Mouse (Mus musculus): ENCODE data around the gene Olfr819. TPM values are rescaled to one million over a fixed set of nuclear protein-coding genes. Genes with fewer than 3 reads are reported as not detected.
"Not testable (repeated sequence)": the region's sequence is repeated elsewhere in the genome, so short reads cannot be mapped to it uniquely, and the experiment has no call there.

Gene Olfr819
- polyA plus RNA-seq (2014; fragmentation: Nextera tagmentation; extraction: Ambion mirVana) = not detected in 2 replicates

- not testable (repeated sequence) for H3K36me3 ChIP-seq (ENCODE audit: control insufficient read depth, insufficient read depth, low read length); H3K9me3 ChIP-seq (replicated peaks; ENCODE audit: control insufficient read depth, low read length); H3K27me3 ChIP-seq (ENCODE audit: control insufficient read depth, insufficient read depth, low read length); H3K9ac ChIP-seq (ENCODE audit: low read depth, low read length); H3K4me3 ChIP-seq (ENCODE audit: low read depth, low read length); H3K4me2 ChIP-seq; ATAC-seq (replicated peaks; ENCODE audit: insufficient number of reproducible peaks, low FRiP score, low TSS enrichment); H3K27ac ChIP-seq (ENCODE audit: low read depth, low read length); H3K4me1 ChIP-seq (ENCODE audit: control insufficient read depth, insufficient read depth, low read length)
- 69% methylated on average over 2 of the region's 2 CpGs for WGBS (ENCODE audit: insufficient replicate concordance)
These were observed at the start of gene Olfr819 for GRCm38 (mm10) chr10:129967166-129967565. Gene Olfr819 (minus strand): TSS chr10:129967266.

DNA sequence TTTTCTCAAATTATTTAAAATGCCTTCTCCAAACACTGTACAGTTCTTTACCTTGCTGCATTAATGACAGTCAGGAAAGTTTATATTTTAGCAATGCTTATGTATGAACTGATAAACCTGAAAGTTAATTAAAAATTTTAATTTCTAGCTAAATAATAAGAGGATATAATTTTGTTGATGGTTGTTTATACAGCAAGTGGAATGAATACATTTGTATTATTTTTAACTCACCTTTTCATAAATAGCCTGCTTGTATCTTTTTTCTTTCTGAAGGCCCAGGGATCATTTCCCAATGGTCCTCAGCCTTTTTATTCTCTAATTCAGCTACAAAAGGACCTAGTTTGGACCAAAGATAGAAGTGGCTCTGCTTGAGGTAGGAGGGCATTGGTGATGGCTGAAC is 45.3 kb upstream of the Olfr819 start, which contains the start of gene Olfr820:
Olfr820 (plus strand) TSS at position 301 of the 400 bp plus-strand sequence.
- H3K27me3 ChIP-seq (ENCODE audit: control insufficient read depth, insufficient read depth, low read length) = no peaks in the 10 kb centered on the region
- H3K36me3 ChIP-seq (ENCODE audit: control insufficient read depth, insufficient read depth, low read length) = no peaks in the 10 kb centered on the region
- H3K9ac ChIP-seq (ENCODE audit: low read depth, low read length) = no peak within 1 kb of the TSS
- H3K4me1 ChIP-seq (ENCODE audit: control insufficient read depth, insufficient read depth, low read length) = no peaks in the 10 kb centered on the region
- no peaks in the 10 kb centered on the region for H3K9me3 ChIP-seq (replicated peaks; ENCODE audit: control insufficient read depth, low read length)
- ATAC-seq (replicated peaks; ENCODE audit: insufficient number of reproducible peaks, low FRiP score, low TSS enrichment) = no peak
- H3K27ac ChIP-seq (ENCODE audit: low read depth, low read length) = no peak within 1 kb of the TSS
- H3K4me2 ChIP-seq = no peak within 1 kb of the TSS
- no peak within 1 kb of the TSS for H3K4me3 ChIP-seq (ENCODE audit: low read depth, low read length)

GRCm38 (mm10) chr10:130005366-130005765 is 38.3 kb upstream of the Olfr819 start:
- H3K4me2 ChIP-seq; H3K9me3 ChIP-seq (replicated peaks; ENCODE audit: control insufficient read depth, low read length); H3K4me1 ChIP-seq (ENCODE audit: control insufficient read depth, insufficient read depth, low read length); H3K27ac ChIP-seq (ENCODE audit: low read depth, low read length); H3K36me3 ChIP-seq (ENCODE audit: control insufficient read depth, insufficient read depth, low read length); ATAC-seq (replicated peaks; ENCODE audit: insufficient number of reproducible peaks, low FRiP score, low TSS enrichment); H3K4me3 ChIP-seq (ENCODE audit: low read depth, low read length); H3K9ac ChIP-seq (ENCODE audit: low read depth, low read length); H3K27me3 ChIP-seq (ENCODE audit: control insufficient read depth, insufficient read depth, low read length): not testable (repeated sequence)
- 83% methylated on average over 4 of the region's 4 CpGs for WGBS (ENCODE audit: insufficient replicate concordance)

GRCm38 (mm10) chr10:130004104-130004503 is 37.0 kb upstream of the Olfr819 start:
- not testable (repeated sequence) for H3K9me3 ChIP-seq (replicated peaks; ENCODE audit: control insufficient read depth, low read length); H3K4me1 ChIP-seq (ENCODE audit: control insufficient read depth, insufficient read depth, low read length); H3K4me2 ChIP-seq; H3K27me3 ChIP-seq (ENCODE audit: control insufficient read depth, insufficient read depth, low read length); H3K27ac ChIP-seq (ENCODE audit: low read depth, low read length); H3K36me3 ChIP-seq (ENCODE audit: control insufficient read depth, insufficient read depth, low read length); H3K9ac ChIP-seq (ENCODE audit: low read depth, low read length); H3K4me3 ChIP-seq (ENCODE audit: low read depth, low read length); ATAC-seq (replicated peaks; ENCODE audit: insufficient number of reproducible peaks, low FRiP score, low TSS enrichment)
- WGBS (ENCODE audit: insufficient replicate concordance) = 77% methylated on average over 4 of the region's 4 CpGs

- H3K9me3 ChIP-seq (replicated peaks; ENCODE audit: control insufficient read depth, low read length); H3K27me3 ChIP-seq (ENCODE audit: control insufficient read depth, insufficient read depth, low read length); H3K36me3 ChIP-seq (ENCODE audit: control insufficient read depth, insufficient read depth, low read length); H3K4me2 ChIP-seq; H3K27ac ChIP-seq (ENCODE audit: low read depth, low read length); H3K4me3 ChIP-seq (ENCODE audit: low read depth, low read length); H3K4me1 ChIP-seq (ENCODE audit: control insufficient read depth, insufficient read depth, low read length); H3K9ac ChIP-seq (ENCODE audit: low read depth, low read length); ATAC-seq (replicated peaks; ENCODE audit: insufficient number of reproducible peaks, low FRiP score, low TSS enrichment): not testable (repeated sequence)
- WGBS (ENCODE audit: insufficient replicate concordance) = no CpG with 5 or more reads among the region's 1 CpGs
These were observed 17.9 kb upstream of the Olfr819 start, which contains the start of gene Gm10310 for GRCm38 (mm10) chr10:129984962-129985361. Gene Gm10310 (minus strand): TSS chr10:129985062.

- not testable (repeated sequence) for H3K27ac ChIP-seq (ENCODE audit: low read depth, low read length); H3K27me3 ChIP-seq (ENCODE audit: control insufficient read depth, insufficient read depth, low read length); H3K9me3 ChIP-seq (replicated peaks; ENCODE audit: control insufficient read depth, low read length); H3K9ac ChIP-seq (ENCODE audit: low read depth, low read length); H3K4me3 ChIP-seq (ENCODE audit: low read depth, low read length); ATAC-seq (replicated peaks; ENCODE audit: insufficient number of reproducible peaks, low FRiP score, low TSS enrichment); H3K4me1 ChIP-seq (ENCODE audit: control insufficient read depth, insufficient read depth, low read length); H3K4me2 ChIP-seq; H3K36me3 ChIP-seq (ENCODE audit: control insufficient read depth, insufficient read depth, low read length)
- WGBS (ENCODE audit: insufficient replicate concordance) = no CpG with 5 or more reads among the region's 3 CpGs
These were observed 14.8 kb upstream of the Olfr819 start for GRCm38 (mm10) chr10:129981867-129982266.

- not testable (repeated sequence) for H3K36me3 ChIP-seq (ENCODE audit: control insufficient read depth, insufficient read depth, low read length); H3K4me1 ChIP-seq (ENCODE audit: control insufficient read depth, insufficient read depth, low read length); ATAC-seq (replicated peaks; ENCODE audit: insufficient number of reproducible peaks, low FRiP score, low TSS enrichment); H3K4me3 ChIP-seq (ENCODE audit: low read depth, low read length); H3K9me3 ChIP-seq (replicated peaks; ENCODE audit: control insufficient read depth, low read length); H3K27me3 ChIP-seq (ENCODE audit: control insufficient read depth, insufficient read depth, low read length); H3K27ac ChIP-seq (ENCODE audit: low read depth, low read length); H3K4me2 ChIP-seq; H3K9ac ChIP-seq (ENCODE audit: low read depth, low read length)
- WGBS (ENCODE audit: insufficient replicate concordance) = no CpG with 5 or more reads among the region's 2 CpGs
These were observed 9.0 kb upstream of the Olfr819 start, which contains the start of gene Olfr247 for GRCm38 (mm10) chr10:129976040-129976439. Gene Olfr247 (minus strand): TSS chr10:129976140.

DNA sequence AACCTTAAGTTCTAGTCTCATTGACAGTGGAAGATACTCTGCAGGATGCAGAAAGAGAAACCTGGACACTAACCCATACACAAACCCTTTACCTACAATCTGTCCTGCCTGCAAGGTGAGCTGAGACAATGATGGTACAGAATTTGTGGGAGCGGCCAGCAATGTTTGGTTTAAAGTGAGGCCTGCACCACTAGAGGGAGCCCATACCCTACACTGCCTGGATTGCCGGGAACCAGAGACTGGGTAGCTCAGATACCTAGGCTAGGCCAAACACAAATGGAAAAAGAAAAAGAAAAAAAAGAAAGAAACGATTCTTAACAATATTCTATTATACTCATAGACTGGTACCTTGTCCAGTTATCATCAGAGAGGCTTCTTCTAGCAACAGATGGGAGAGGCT is 5.9 kb upstream of the Olfr819 start:
- H3K36me3 ChIP-seq (ENCODE audit: control insufficient read depth, insufficient read depth, low read length); H3K4me1 ChIP-seq (ENCODE audit: control insufficient read depth, insufficient read depth, low read length); ATAC-seq (replicated peaks; ENCODE audit: insufficient number of reproducible peaks, low FRiP score, low TSS enrichment); H3K4me2 ChIP-seq; H3K4me3 ChIP-seq (ENCODE audit: low read depth, low read length); H3K9ac ChIP-seq (ENCODE audit: low read depth, low read length); H3K27ac ChIP-seq (ENCODE audit: low read depth, low read length); H3K27me3 ChIP-seq (ENCODE audit: control insufficient read depth, insufficient read depth, low read length); H3K9me3 ChIP-seq (replicated peaks; ENCODE audit: control insufficient read depth, low read length): not testable (repeated sequence)
- WGBS (ENCODE audit: insufficient replicate concordance) = no CpG with 5 or more reads among the region's 3 CpGs

DNA sequence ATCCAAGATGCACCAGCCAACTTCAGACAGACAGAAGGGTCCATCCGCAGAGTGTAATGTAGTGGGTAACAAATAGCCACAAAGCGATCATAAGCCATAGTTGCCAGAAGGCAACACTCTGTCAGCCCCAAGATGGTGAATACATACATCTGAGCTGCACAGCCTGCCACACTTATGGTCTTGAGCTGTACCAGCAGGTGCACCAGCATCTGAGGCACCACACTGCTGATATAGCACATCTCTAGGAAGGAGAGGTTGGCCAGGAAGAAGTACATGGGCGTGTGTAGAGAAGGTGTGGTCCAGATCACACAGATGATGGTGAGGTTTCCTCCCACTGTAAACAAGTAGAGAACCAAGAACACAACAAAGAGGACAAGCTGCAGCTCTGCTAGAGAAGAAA is 834 bp downstream of the Olfr819 start:
- H3K4me3 ChIP-seq (ENCODE audit: low read depth, low read length); ATAC-seq (replicated peaks; ENCODE audit: insufficient number of reproducible peaks, low FRiP score, low TSS enrichment); H3K4me2 ChIP-seq; H3K9me3 ChIP-seq (replicated peaks; ENCODE audit: control insufficient read depth, low read length); H3K4me1 ChIP-seq (ENCODE audit: control insufficient read depth, insufficient read depth, low read length); H3K27ac ChIP-seq (ENCODE audit: low read depth, low read length); H3K9ac ChIP-seq (ENCODE audit: low read depth, low read length); H3K36me3 ChIP-seq (ENCODE audit: control insufficient read depth, insufficient read depth, low read length); H3K27me3 ChIP-seq (ENCODE audit: control insufficient read depth, insufficient read depth, low read length): not testable (repeated sequence)
- WGBS (ENCODE audit: insufficient replicate concordance) = 95% methylated on average over 2 of the region's 3 CpGs

All from heart, embryonic 11.5 days (tissue).